Mouse (Mus musculus) C2C12 (cell line): ENCODE data around the gene Slc35e1. TPM values are rescaled to one million over a fixed set of nuclear protein-coding genes. Genes with fewer than 3 reads are reported as not detected.

ENCODE experiments used
- H3K27me3 ChIP-seq: one replicate; pipeline ENCODE4 v1.6.1; 2011; ENCODE audit not compliant: control insufficient read depth, insufficient read depth, insufficient read length
- H3K36me3 ChIP-seq: one replicate; pipeline ENCODE4 v1.6.1; 2011; ENCODE audit not compliant: control insufficient read depth, insufficient read depth
- H3K4me3 ChIP-seq: one replicate; pipeline ENCODE4 v1.5.1; 2011; ENCODE audit warnings: mild to moderate bottlenecking, control low read depth; ENCODE audit not compliant: poor library complexity, insufficient read depth, severe bottlenecking
- H3K79me2 ChIP-seq: one replicate; pipeline ENCODE4 v1.6.1; 2011; ENCODE audit not compliant: control insufficient read depth, insufficient read depth
- H3K79me3 ChIP-seq: one replicate; pipeline ENCODE4 v1.6.1; 2011; ENCODE audit warnings: low read depth, control low read depth
- H3ac ChIP-seq: one replicate; pipeline ENCODE3; 2011; ENCODE audit warnings: low read depth; ENCODE audit not compliant: control insufficient read depth, insufficient read length
- CEBPB ChIP-seq: IDR thresholded peaks from one replicate; pipeline ENCODE4 v1.6.1; 2011; ENCODE audit warnings: low read depth, mild to moderate bottlenecking, control low read depth, moderate library complexity
- CTCF ChIP-seq: IDR thresholded peaks from one replicate; pipeline ENCODE4 v1.5.1; 2011; ENCODE audit not compliant: control insufficient read depth, insufficient read depth, insufficient read length
- FOSL1 ChIP-seq: IDR thresholded peaks from one replicate; pipeline ENCODE4 v1.8.0; 2011; ENCODE audit warnings: mild to moderate bottlenecking, low read length; ENCODE audit not compliant: poor library complexity, insufficient read depth, severe bottlenecking
- MAX ChIP-seq: IDR thresholded peaks from one replicate; pipeline ENCODE4 v1.6.1; 2011; ENCODE audit warnings: mild to moderate bottlenecking, control low read depth
- MYOD1 ChIP-seq: IDR thresholded peaks from one replicate; pipeline ENCODE4 v1.6.1; 2011; ENCODE audit warnings: low read depth; ENCODE audit not compliant: control insufficient read depth, insufficient read length
- MYOG ChIP-seq: IDR thresholded peaks from one replicate; pipeline ENCODE4 v1.6.1; 2011; ENCODE audit not compliant: control insufficient read depth, insufficient read length; ENCODE audit errors: extremely low read depth
- USF1 ChIP-seq: IDR thresholded peaks from one replicate; pipeline ENCODE4 v1.6.1; 2011; ENCODE audit warnings: low read depth, mild to moderate bottlenecking, control low read depth, moderate library complexity
- polyA plus RNA-seq: library from polyadenylated mRNA; unstranded; fragments of >200 nt; fragmentation: generic; extraction: Trizol; gene quantifications from one replicate; pipeline ENCODE4 v1.2.1, GENCODE M21; 2012; ENCODE audit warnings: missing spikeins

Gene Slc35e1
- polyA plus RNA-seq, 1 experiment: 27.5 TPM

- peaks cover 97% of the 10 kb centered on the region for H3K79me2 ChIP-seq
- no peak overlapping the region for H3ac ChIP-seq
- peaks cover 3% of the 10 kb centered on the region for H3K36me3 ChIP-seq
- H3K27me3 ChIP-seq: no peaks in the 10 kb centered on the region
- TF ChIP-seq MAX: no peak
- TF ChIP-seq CEBPB: no peak
- no peak for TF ChIP-seq CTCF
- TF ChIP-seq MYOD1: no peak
- no peak for TF ChIP-seq MYOG
- no peak for TF ChIP-seq FOSL1
- no peak for TF ChIP-seq USF1
- no peak overlapping the region for H3K4me3 ChIP-seq
- peaks cover 53% of the 10 kb centered on the region for H3K79me3 ChIP-seq
Observed at GRCm38 (mm10) chr8:72517421-72517988, 25.1 kb upstream of the Slc35e1 start.

GRCm38 (mm10) chr8:72513158-72513557, 20.7 kb upstream of the Slc35e1 start:
- TF ChIP-seq MYOD1 (no peak), FOSL1 (no peak), MAX (no peak), MYOG (no peak), USF1 (no peak), CEBPB (no peak), CTCF (no peak)
- no peak overlapping the region for H3ac ChIP-seq
- no peaks in the 10 kb centered on the region for H3K27me3 ChIP-seq
- no peak overlapping the region for H3K4me3 ChIP-seq
- peaks cover 94% of the 10 kb centered on the region for H3K79me2 ChIP-seq
- H3K79me3 ChIP-seq: peaks cover 53% of the 10 kb centered on the region
- H3K36me3 ChIP-seq: no peaks in the 10 kb centered on the region

- Histone ChIP-seq H3K79me3 (peaks cover 56% of the 10 kb centered on the region), H3K79me2 (peaks cover 94% of the 10 kb centered on the region), H3K4me3 (no peak overlapping the region), H3ac (no peak overlapping the region), H3K27me3 (no peaks in the 10 kb centered on the region), H3K36me3 (no peaks in the 10 kb centered on the region)
- TF ChIP-seq USF1 (no peak), CEBPB (no peak), MYOD1 (no peak), CTCF (no peak), MYOG (no peak)
Observed at GRCm38 (mm10) chr8:72512648-72513047, 20.2 kb upstream of the Slc35e1 start.

GRCm38 (mm10) chr8:72507505-72507904, 15.1 kb upstream of the Slc35e1 start:
- H3K79me2 ChIP-seq: peaks cover 97% of the 10 kb centered on the region
- H3ac ChIP-seq: no peak overlapping the region
- peaks cover 77% of the 10 kb centered on the region for H3K79me3 ChIP-seq
- no peaks in the 10 kb centered on the region for H3K27me3 ChIP-seq
- H3K36me3 ChIP-seq: peaks cover 5% of the 10 kb centered on the region
- no peak overlapping the region for H3K4me3 ChIP-seq
- TF ChIP-seq MYOD1: no peak
- TF ChIP-seq MAX: no peak
- no peak for TF ChIP-seq FOSL1
- TF ChIP-seq CEBPB: no peak
- TF ChIP-seq MYOG: no peak
- no peak for TF ChIP-seq USF1
- no peak for TF ChIP-seq CTCF

GRCm38 (mm10) chr8:72504637-72505314, 12.4 kb upstream of the Slc35e1 start:
- TF ChIP-seq MYOG (no peak), CEBPB (no peak), FOSL1 (no peak), MYOD1 (no peak), USF1 (no peak), CTCF (no peak), MAX (no peak)
- Histone ChIP-seq H3K36me3 (peaks cover 8% of the 10 kb centered on the region), H3ac (no peak overlapping the region), H3K79me2 (peaks cover 97% of the 10 kb centered on the region), H3K27me3 (no peaks in the 10 kb centered on the region), H3K4me3 (no peak overlapping the region), H3K79me3 (peaks cover 82% of the 10 kb centered on the region)
